Mouse (Mus musculus) right cerebral cortex, adult 2 months (tissue): ENCODE data around the gene Cnih1.
"Not testable (repeated sequence)": the region's sequence is repeated elsewhere in the genome, so short reads cannot be mapped to it uniquely, and the experiment has no call there.

Experiments
- DNase-seq, 2 experiments: peaks; one replicate each; pipeline ENCODE4 v3.0.0; 2021 to 2022; ENCODE audit warnings: low spot score in 2 of 2

Gene Cnih1

GRCm38 (mm10) chr14:46788505-46788901, 292 bp upstream of the Cnih1 start:
- no peak for DNase-seq

GRCm38 (mm10) chr14:46787454-46787786, 791 bp downstream of the Cnih1 start:
- DNase-seq: no peak

- DNase-seq: no peak
These were observed 3.0 kb downstream of the Cnih1 start for GRCm38 (mm10) chr14:46785247-46785646.

GRCm38 (mm10) chr14:46783327-46783926, 4.8 kb downstream of the Cnih1 start:
- DNase-seq: no peak

GRCm38 (mm10) chr14:46782187-46782828, 5.9 kb downstream of the Cnih1 start:
- no peak for DNase-seq

- DNase-seq: no peak
These were observed 7.1 kb downstream of the Cnih1 start for GRCm38 (mm10) chr14:46781086-46781485.

GRCm38 (mm10) chr14:46779217-46779616, 9.0 kb downstream of the Cnih1 start:
- no peak for DNase-seq

GRCm38 (mm10) chr14:46778756-46779155, 9.5 kb downstream of the Cnih1 start:
- no peak for DNase-seq

GRCm38 (mm10) chr14:46770036-46770435, 18.2 kb downstream of the Cnih1 start:
- no peak for DNase-seq

- DNase-seq: peak in 1 of 2 experiments; percentile 12
These were observed 21.1 kb downstream of the Cnih1 start for GRCm38 (mm10) chr14:46767116-46767515.

- no peak for DNase-seq
These were observed 27.0 kb downstream of the Cnih1 start for GRCm38 (mm10) chr14:46761186-46761585.

GRCm38 (mm10) chr14:46760355-46761029, 27.7 kb downstream of the Cnih1 start, which contains the start of gene Cdkn3:
TSS of gene Cdkn3 (plus strand) at chr14:46760541.
- DNase-seq: peak; percentile 86 to 87

GRCm38 (mm10) chr14:46759970-46760354, 28.2 kb downstream of the Cnih1 start:
- no peak for DNase-seq

GRCm38 (mm10) chr14:46757736-46758135, 30.5 kb downstream of the Cnih1 start:
- no peak for DNase-seq

GRCm38 (mm10) chr14:46755851-46756250, 32.4 kb downstream of the Cnih1 start:
- no peak for DNase-seq

- DNase-seq: not testable (repeated sequence)
These were observed 33.8 kb downstream of the Cnih1 start for GRCm38 (mm10) chr14:46754371-46754770.

GRCm38 (mm10) chr14:46745413-46745812, 42.8 kb downstream of the Cnih1 start:
- no peak for DNase-seq

- DNase-seq: no peak
These were observed 45.5 kb downstream of the Cnih1 start for GRCm38 (mm10) chr14:46742674-46743073.

- not testable (repeated sequence) for DNase-seq
These were observed 50.9 kb downstream of the Cnih1 start for GRCm38 (mm10) chr14:46737346-46737745.

GRCm38 (mm10) chr14:46736366-46736765, 51.8 kb downstream of the Cnih1 start:
- no peak for DNase-seq

- no peak for DNase-seq
These were observed 53.3 kb downstream of the Cnih1 start for GRCm38 (mm10) chr14:46734761-46735455.

GRCm38 (mm10) chr14:46734262-46734661, 53.9 kb downstream of the Cnih1 start:
- DNase-seq: no peak
